Mouse (Mus musculus) stomach, postnatal 0 days (tissue): ENCODE results near the gene Asic4.

Source experiments
- CTCF ChIP-seq: IDR thresholded peaks from 2 replicates; pipeline ENCODE4 v1.5.1; 2016; ENCODE audit warnings: antibody characterized with exemption, low read depth, mild to moderate bottlenecking, moderate library complexity
- EP300 ChIP-seq: optimal IDR thresholded peaks from 2 replicates; pipeline ENCODE3; 2016; ENCODE audit warnings: antibody characterized with exemption

GRCm38 (mm10) chr1:75476441-75476840 is 26.2 kb downstream of the Asic4 start:
- TF ChIP-seq EP300 (no peak), CTCF (no peak)
